8 mouse cellular contexts compared by ENCODE assay signal in genomic region chr6:128142369-128143278, GRCm38 (mm10). TPM values are rescaled to one million over a fixed set of nuclear protein-coding genes. Genes with fewer than 3 reads are reported as not detected.
DNase-seq lines count a peak whose midpoint lies in the region; ATAC-seq and TF ChIP-seq lines count a peak whose summit lies in the region.

No protein-coding gene starts in this region.

- TF ChIP-seq POLR2A in ES-Bruce4 (IDR thresholded peaks at IDR 0.05; ENCODE audit: insufficient read depth, low read length) = no peak

- peak overlapping the region; percentile 90 for H3K9ac ChIP-seq in ES-Bruce4 (ENCODE audit: low read depth, poor library complexity, severe bottlenecking)
- peak overlapping the region; percentile 85 for H3K9ac ChIP-seq in forebrain, embryonic 12.5 days
- H3K9ac ChIP-seq in hindbrain, embryonic 15.5 days = peak overlapping the region; percentile 62
- H3K9ac ChIP-seq in liver, embryonic 13.5 days = peak overlapping the region; percentile 68
- H3K9ac ChIP-seq in neural tube, embryonic 15.5 days (replicated peaks) = peak overlapping the region; percentile 51

- peak; percentile 33 for DNase-seq in cerebellum, adult 11-12 months
- no peak for DNase-seq in liver, embryonic 13.5 days
- no peak for DNase-seq in left cerebral cortex, adult 11 months (ENCODE audit: low spot score)

- no peaks in the 10 kb centered on the region for H3K9me3 ChIP-seq in ES-Bruce4 (replicated peaks; ENCODE audit: control insufficient read depth, insufficient read depth, low read length, poor library complexity, severe bottlenecking)
- no peaks in the 10 kb centered on the region for H3K9me3 ChIP-seq in forebrain, embryonic 12.5 days
- no peaks in the 10 kb centered on the region for H3K9me3 ChIP-seq in hindbrain, embryonic 15.5 days
- no peaks in the 10 kb centered on the region for H3K9me3 ChIP-seq in liver, embryonic 13.5 days (replicated peaks)
- H3K9me3 ChIP-seq in neural tube, embryonic 15.5 days (replicated peaks) = no peaks in the 10 kb centered on the region

- ATAC-seq in cerebellum, adult (ENCODE audit: insufficient number of reproducible peaks, low FRiP score, low TSS enrichment) = no peak
- ATAC-seq in forebrain, embryonic 12.5 days (ENCODE audit: low FRiP score) = peak; percentile 55
- ATAC-seq in hindbrain, embryonic 15.5 days (ENCODE audit: low FRiP score, low read depth) = peak; percentile 63
- ATAC-seq in liver, embryonic 13.5 days (ENCODE audit: low read depth) = peak; percentile 27
- peak; percentile 59 for ATAC-seq in neural tube, embryonic 15.5 days (ENCODE audit: low FRiP score)

- no peaks in the 10 kb centered on the region for H3K36me3 ChIP-seq in ES-Bruce4 (ENCODE audit: control insufficient read depth, insufficient read depth, low read length, poor library complexity, severe bottlenecking)
- H3K36me3 ChIP-seq in forebrain, embryonic 12.5 days (replicated peaks) = no peaks in the 10 kb centered on the region
- H3K36me3 ChIP-seq in hindbrain, embryonic 15.5 days = no peaks in the 10 kb centered on the region
- H3K36me3 ChIP-seq in liver, embryonic 13.5 days = no peaks in the 10 kb centered on the region
- no peaks in the 10 kb centered on the region for H3K36me3 ChIP-seq in neural tube, embryonic 15.5 days

- peak overlapping the region; percentile 70 for H3K27ac ChIP-seq in ES-Bruce4 (ENCODE audit: insufficient read depth, low read length)
- H3K27ac ChIP-seq in forebrain, embryonic 12.5 days = peak overlapping the region; percentile 36; the same call in 1 of the 2 replicates
- peak overlapping the region; percentile 46 for H3K27ac ChIP-seq in hindbrain, embryonic 15.5 days (replicated peaks)
- no peak overlapping the region; the same call in 1 of the 2 replicates for H3K27ac ChIP-seq in liver, embryonic 13.5 days
- peak overlapping the region; percentile 70; the same call in 1 of the 2 replicates for H3K27ac ChIP-seq in neural tube, embryonic 15.5 days (replicated peaks)

- no peaks in the 10 kb centered on the region for H3K27me3 ChIP-seq in ES-Bruce4 (ENCODE audit: control insufficient read depth, insufficient read depth, low read length, poor library complexity, severe bottlenecking)
- peaks cover 16% of the 10 kb centered on the region for H3K27me3 ChIP-seq in forebrain, embryonic 12.5 days
- H3K27me3 ChIP-seq in hindbrain, embryonic 15.5 days = no peaks in the 10 kb centered on the region
- peaks cover 18% of the 10 kb centered on the region for H3K27me3 ChIP-seq in liver, embryonic 13.5 days
- H3K27me3 ChIP-seq in neural tube, embryonic 15.5 days (replicated peaks) = peaks cover 4% of the 10 kb centered on the region; the same call in 1 of the 2 replicates

- peak overlapping the region; percentile 71 for H3K4me3 ChIP-seq in ES-Bruce4 (ENCODE audit: low read depth, low read length)
- H3K4me3 ChIP-seq in forebrain, embryonic 12.5 days (replicated peaks) = peak overlapping the region; percentile 70
- H3K4me3 ChIP-seq in hindbrain, embryonic 15.5 days = peak overlapping the region; percentile 73
- H3K4me3 ChIP-seq in liver, embryonic 13.5 days (replicated peaks) = peak overlapping the region; percentile 62
- peak overlapping the region; percentile 59 for H3K4me3 ChIP-seq in neural tube, embryonic 15.5 days (replicated peaks)

- peak; percentile 95 for TF ChIP-seq EP300 in ES-Bruce4 (IDR thresholded peaks at IDR 0.05; ENCODE audit: insufficient read depth, low read depth, low read length)

- no peak for TF ChIP-seq CTCF in ES-Bruce4 (IDR thresholded peaks at IDR 0.05; ENCODE audit: low read depth, low read length)

- peaks cover 5% of the 10 kb centered on the region for H3K4me1 ChIP-seq in ES-Bruce4 (ENCODE audit: control insufficient read depth, insufficient read depth, low read length)
- peaks cover 15% of the 10 kb centered on the region for H3K4me1 ChIP-seq in forebrain, embryonic 12.5 days
- peaks cover 21% of the 10 kb centered on the region for H3K4me1 ChIP-seq in hindbrain, embryonic 15.5 days (replicated peaks)
- peaks cover 16% of the 10 kb centered on the region; the same call in 1 of the 2 replicates for H3K4me1 ChIP-seq in liver, embryonic 13.5 days (replicated peaks)
- peaks cover 22% of the 10 kb centered on the region; the same call in 1 of the 2 replicates for H3K4me1 ChIP-seq in neural tube, embryonic 15.5 days

- H3K4me2 ChIP-seq in forebrain, embryonic 12.5 days = peak overlapping the region; percentile 83
- H3K4me2 ChIP-seq in hindbrain, embryonic 15.5 days = peak overlapping the region; percentile 99
- H3K4me2 ChIP-seq in liver, embryonic 13.5 days = peak overlapping the region; percentile 73
- H3K4me2 ChIP-seq in neural tube, embryonic 15.5 days = peak overlapping the region; percentile 91

- WGBS in forebrain, embryonic 12.5 days = 5% methylated on average over 20 of the region's 20 CpGs
- 5% methylated on average over 20 of the region's 20 CpGs for WGBS in hindbrain, embryonic 15.5 days
- 9% methylated on average over 20 of the region's 20 CpGs for WGBS in liver, embryonic 13.5 days (ENCODE audit: insufficient replicate concordance)
- WGBS in neural tube, embryonic 15.5 days = 5% methylated on average over 20 of the region's 20 CpGs

RNA-seq across cellular contexts. Expression of gene Tspan9, which starts 0.8 kb away (rescaled TPM):
- 90.5 and 99.3 TPM in 2 replicates for polyA plus RNA-seq in ES-Bruce4 (2011; ENCODE audit: insufficient read depth, insufficient read length, low read depth, missing spikeins)
- polyA plus RNA-seq in forebrain, embryonic 12.5 days (2016; fragmentation: Nextera tagmentation; extraction: Ambion mirVana) = 30.1 and 34.5 TPM in 2 replicates
- polyA plus RNA-seq in hindbrain, embryonic 15.5 days (2015; fragmentation: Nextera tagmentation; extraction: Ambion mirVana) = 54.2 and 54.4 TPM in 2 replicates
- 16.9 and 27.3 TPM in 2 replicates for polyA plus RNA-seq in liver, embryonic 13.5 days (2015; fragmentation: Nextera tagmentation; extraction: Ambion mirVana)
- polyA plus RNA-seq in neural tube, embryonic 15.5 days (2015; fragmentation: Nextera tagmentation; extraction: Ambion mirVana) = 48.3 and 63.2 TPM in 2 replicates
